Mouse (Mus musculus): Measurements from ENCODE around the gene Olfr331. TPM values are rescaled to one million over a fixed set of nuclear protein-coding genes. Genes with fewer than 3 reads are reported as not detected.

The Olfr331 gene
- total and polyA plus RNA-seq, 3 experiments, result not detected

- H3K79me2 ChIP-seq (replicated peaks; ENCODE audit: control insufficient read depth, extremely low read depth, insufficient read depth, poor library complexity, severe bottlenecking), result no peaks in the 10 kb centered on the region
- no peak overlapping the region for H3K4me3 ChIP-seq (replicated peaks in 1 of 3; ENCODE audit: low read depth in 2 of 3, low read length in 2 of 3, poor library complexity in 1 of 3)
- in situ Hi-C loops (cut with MboI; ENCODE audit: low pct_ligation_motif_present, low pct_unique_long_range_greater_than_20kb, low sequenced_read_pairs) (no loop called here), dilution Hi-C loops (cut with MboI; ENCODE audit: extremely low pct_ligation_motif_present, extremely low pct_unique_long_range_greater_than_20kb, low sequenced_read_pairs) (no loop called here)
- H3K27ac ChIP-seq (ENCODE audit: insufficient read depth, low read depth), result no peak overlapping the region
- no peak overlapping the region for H3K4me2 ChIP-seq (ENCODE audit: insufficient read depth, low read depth, poor library complexity, severe bottlenecking)
- no peaks in the 10 kb centered on the region for H3K36me3 ChIP-seq (replicated peaks in 1 of 2; ENCODE audit: control insufficient read depth in 1 of 2, insufficient read depth in 1 of 2, low read length in 1 of 2)
- TF ChIP-seq GABPA (IDR thresholded peaks at IDR 0.05; ENCODE audit: insufficient replicate concordance, low read depth, low read length) (no peak), KAT2A (IDR thresholded peaks at IDR 0.05; ENCODE audit: insufficient replicate concordance, low read length) (no peak)
- no peak for DNase-seq (ENCODE audit: extremely low read depth)
- peaks cover 9% of the 10 kb centered on the region for H3K9me3 ChIP-seq (replicated peaks; ENCODE audit: low read length)
- no peak overlapping the region for H3K9ac ChIP-seq (ENCODE audit: insufficient read depth, low read depth)
- peaks cover 68% of the 10 kb centered on the region for H3K27me3 ChIP-seq (replicated peaks)
- H3K4me1 ChIP-seq (ENCODE audit: control insufficient read depth in 1 of 2, insufficient read depth in 2 of 2), result 0 out of 4 replicates have a peak, but pooled peaks cover 0 to 4% of the 10 kb centered on the region in 2 experiments
These were observed 48.8 kb downstream of the Olfr331 start for GRCm38 (mm10) chr11:58453592-58453991.

- Histone ChIP-seq H3K9ac (ENCODE audit: insufficient read depth, low read depth) (no peak within 1 kb of the TSS), H3K4me1 (ENCODE audit: control insufficient read depth in 1 of 2, insufficient read depth in 2 of 2) (0 out of 4 replicates have a peak, but pooled peaks cover 0 to 4% of the 10 kb centered on the region in 2 experiments), H3K36me3 (replicated peaks in 1 of 2; ENCODE audit: control insufficient read depth in 1 of 2, insufficient read depth in 1 of 2, low read length in 1 of 2) (no peaks in the 10 kb centered on the region), H3K9me3 (replicated peaks; ENCODE audit: low read length) (peaks cover 12% of the 10 kb centered on the region), H3K4me2 (ENCODE audit: insufficient read depth, low read depth, poor library complexity, severe bottlenecking) (no peak within 1 kb of the TSS), H3K27ac (ENCODE audit: insufficient read depth, low read depth) (no peak within 1 kb of the TSS), H3K4me3 (replicated peaks in 1 of 3; ENCODE audit: low read depth in 2 of 3, low read length in 2 of 3, poor library complexity in 1 of 3) (no peak within 1 kb of the TSS), H3K27me3 (replicated peaks) (peaks cover 67% of the 10 kb centered on the region), H3K79me2 (replicated peaks; ENCODE audit: control insufficient read depth, extremely low read depth, insufficient read depth, poor library complexity, severe bottlenecking) (no peaks in the 10 kb centered on the region)
- in situ Hi-C loops (cut with MboI; ENCODE audit: low pct_ligation_motif_present, low pct_unique_long_range_greater_than_20kb, low sequenced_read_pairs), result no loop called here
- dilution Hi-C loops (cut with MboI; ENCODE audit: extremely low pct_ligation_motif_present, extremely low pct_unique_long_range_greater_than_20kb, low sequenced_read_pairs), result no loop called here
- TF ChIP-seq E2F4 (IDR thresholded peaks at IDR 0.05; ENCODE audit: insufficient replicate concordance, low read depth, low read length), result no peak
- no peak for TF ChIP-seq ZMIZ1 (IDR thresholded peaks at IDR 0.05; ENCODE audit: low read depth, low read length)
- TF ChIP-seq RAD21 (IDR thresholded peaks at IDR 0.05; ENCODE audit: low read depth, low read length), result no peak
- TF ChIP-seq MEF2A (IDR thresholded peaks at IDR 0.05; ENCODE audit: borderline replicate concordance, low read depth, low read length), result no peak
- no peak for TF ChIP-seq GABPA (IDR thresholded peaks at IDR 0.05; ENCODE audit: insufficient replicate concordance, low read depth, low read length)
- TF ChIP-seq UBTF (IDR thresholded peaks at IDR 0.05; ENCODE audit: low read depth, low read length), result no peak
- TF ChIP-seq SIN3A (IDR thresholded peaks at IDR 0.05; ENCODE audit: low read length), result no peak
- no peak for TF ChIP-seq NRF1 (IDR thresholded peaks at IDR 0.05; ENCODE audit: low read depth, low read length)
- no peak for DNase-seq (ENCODE audit: extremely low read depth)
These were observed 49.6 kb downstream of the Olfr331 start, which contains the start of gene Lypd9 for GRCm38 (mm10) chr11:58452759-58453158. Gene Lypd9 (minus strand): TSS chr11:58452923.

Other genes starting within 250 kb of the Olfr331 start
Only the 20 nearest of the 24 such genes appear.
- gene Zfp692, start 195.5 kb downstream of the Olfr331 start, total RNA-seq (2012; rRNA removed), result 14.7 and 18.7 TPM in 2 replicates
- 13.1 and 14.2 TPM in 2 replicates for gene Zfp692, start 195.5 kb downstream of the Olfr331 start, total RNA-seq (2014; rRNA removed)
- 17.6 and 17.7 TPM in 2 replicates for gene Zfp692, start 195.5 kb downstream of the Olfr331 start, polyA plus RNA-seq (2012; ENCODE audit: insufficient read length, low read depth)
- gene Zfp672, start 172.2 kb downstream of the Olfr331 start, total RNA-seq (2012; rRNA removed), result 34.9 and 43.7 TPM in 2 replicates
- gene Zfp672, start 172.2 kb downstream of the Olfr331 start, total RNA-seq (2014; rRNA removed), result 38.8 and 40.5 TPM in 2 replicates
- gene Zfp672, start 172.2 kb downstream of the Olfr331 start, polyA plus RNA-seq (2012; ENCODE audit: insufficient read length, low read depth), result 27.4 and 31.2 TPM in 2 replicates
- 26.1 and 27.7 TPM in 2 replicates for gene Sh3bp5l, start 171.8 kb downstream of the Olfr331 start, total RNA-seq (2012; rRNA removed)
- gene Sh3bp5l, start 171.8 kb downstream of the Olfr331 start, total RNA-seq (2014; rRNA removed), result 18.1 and 18.6 TPM in 2 replicates
- gene Sh3bp5l, start 171.8 kb downstream of the Olfr331 start, polyA plus RNA-seq (2012; ENCODE audit: insufficient read length, low read depth), result 22.2 and 22.8 TPM in 2 replicates
- not detected in 2 replicates for gene Lypd8, start 123.5 kb downstream of the Olfr331 start, total RNA-seq (2012; rRNA removed)
- not detected in 2 replicates for gene Lypd8, start 123.5 kb downstream of the Olfr331 start, total RNA-seq (2014; rRNA removed)
- not detected in 2 replicates for gene Lypd8, start 123.5 kb downstream of the Olfr331 start, polyA plus RNA-seq (2012; ENCODE audit: insufficient read length, low read depth)
- gene 1810065E05Rik, start 81.5 kb downstream of the Olfr331 start, total RNA-seq (2012; rRNA removed), result not detected in 2 replicates
- not detected in 2 replicates for gene 1810065E05Rik, start 81.5 kb downstream of the Olfr331 start, total RNA-seq (2014; rRNA removed)
- gene 1810065E05Rik, start 81.5 kb downstream of the Olfr331 start, polyA plus RNA-seq (2012; ENCODE audit: insufficient read length, low read depth), result not detected in 2 replicates
- not detected in 2 replicates for gene Gm12253, start 70.0 kb downstream of the Olfr331 start, total RNA-seq (2012; rRNA removed)
- gene Gm12253, start 70.0 kb downstream of the Olfr331 start, total RNA-seq (2014; rRNA removed), result not detected in 2 replicates
- not detected in 2 replicates for gene Gm12253, start 70.0 kb downstream of the Olfr331 start, polyA plus RNA-seq (2012; ENCODE audit: insufficient read length, low read depth)
- gene Lypd9, start 49.6 kb downstream of the Olfr331 start, total RNA-seq (2012; rRNA removed), result not detected in 2 replicates
- not detected in 2 replicates for gene Lypd9, start 49.6 kb downstream of the Olfr331 start, total RNA-seq (2014; rRNA removed)
- gene Lypd9, start 49.6 kb downstream of the Olfr331 start, polyA plus RNA-seq (2012; ENCODE audit: insufficient read length, low read depth), result not detected in 2 replicates
- not detected in 2 replicates for gene Olfr30, start 40.3 kb downstream of the Olfr331 start, total RNA-seq (2012; rRNA removed)
- gene Olfr30, start 40.3 kb downstream of the Olfr331 start, total RNA-seq (2014; rRNA removed), result not detected in 2 replicates
- not detected in 2 replicates for gene Olfr30, start 40.3 kb downstream of the Olfr331 start, polyA plus RNA-seq (2012; ENCODE audit: insufficient read length, low read depth)
- not detected in 2 replicates for gene Olfr332, start 10.0 kb downstream of the Olfr331 start, total RNA-seq (2012; rRNA removed)
- not detected in 2 replicates for gene Olfr332, start 10.0 kb downstream of the Olfr331 start, total RNA-seq (2014; rRNA removed)
- not detected in 2 replicates for gene Olfr332, start 10.0 kb downstream of the Olfr331 start, polyA plus RNA-seq (2012; ENCODE audit: insufficient read length, low read depth)
- gene Olfr330, start 32.3 kb upstream of the Olfr331 start, total RNA-seq (2012; rRNA removed), result not detected in 2 replicates
- not detected in 2 replicates for gene Olfr330, start 32.3 kb upstream of the Olfr331 start, total RNA-seq (2014; rRNA removed)
- not detected in 2 replicates for gene Olfr330, start 32.3 kb upstream of the Olfr331 start, polyA plus RNA-seq (2012; ENCODE audit: insufficient read length, low read depth)
- not detected in 2 replicates for gene Olfr329-ps, start 43.9 kb upstream of the Olfr331 start, total RNA-seq (2012; rRNA removed)
- not detected in 2 replicates for gene Olfr329-ps, start 43.9 kb upstream of the Olfr331 start, total RNA-seq (2014; rRNA removed)
- gene Olfr329-ps, start 43.9 kb upstream of the Olfr331 start, polyA plus RNA-seq (2012; ENCODE audit: insufficient read length, low read depth), result not detected in 2 replicates
- not detected in 2 replicates for gene Olfr328, start 53.1 kb upstream of the Olfr331 start, total RNA-seq (2012; rRNA removed)
- not detected in 2 replicates for gene Olfr328, start 53.1 kb upstream of the Olfr331 start, total RNA-seq (2014; rRNA removed)
- not detected in 2 replicates for gene Olfr328, start 53.1 kb upstream of the Olfr331 start, polyA plus RNA-seq (2012; ENCODE audit: insufficient read length, low read depth)
- not detected in 2 replicates for gene Olfr224, start 68.0 kb upstream of the Olfr331 start, total RNA-seq (2012; rRNA removed)
- gene Olfr224, start 68.0 kb upstream of the Olfr331 start, total RNA-seq (2014; rRNA removed), result not detected in 2 replicates
- not detected in 2 replicates for gene Olfr224, start 68.0 kb upstream of the Olfr331 start, polyA plus RNA-seq (2012; ENCODE audit: insufficient read length, low read depth)
- not detected in 2 replicates for gene Olfr325, start 75.2 kb upstream of the Olfr331 start, total RNA-seq (2012; rRNA removed)
- not detected in 2 replicates for gene Olfr325, start 75.2 kb upstream of the Olfr331 start, total RNA-seq (2014; rRNA removed)
- gene Olfr325, start 75.2 kb upstream of the Olfr331 start, polyA plus RNA-seq (2012; ENCODE audit: insufficient read length, low read depth), result not detected in 2 replicates
- not detected in 2 replicates for gene Olfr324, start 92.5 kb upstream of the Olfr331 start, total RNA-seq (2012; rRNA removed)
- gene Olfr324, start 92.5 kb upstream of the Olfr331 start, total RNA-seq (2014; rRNA removed), result not detected in 2 replicates
- gene Olfr324, start 92.5 kb upstream of the Olfr331 start, polyA plus RNA-seq (2012; ENCODE audit: insufficient read length, low read depth), result not detected in 2 replicates
- not detected in 2 replicates for gene 2210407C18Rik, start 113.5 kb upstream of the Olfr331 start, total RNA-seq (2012; rRNA removed)
- gene 2210407C18Rik, start 113.5 kb upstream of the Olfr331 start, total RNA-seq (2014; rRNA removed), result not detected in 2 replicates
- gene 2210407C18Rik, start 113.5 kb upstream of the Olfr331 start, polyA plus RNA-seq (2012; ENCODE audit: insufficient read length, low read depth), result not detected in 2 replicates
- gene Olfr323, start 127.9 kb upstream of the Olfr331 start, total RNA-seq (2012; rRNA removed), result not detected in 2 replicates
- not detected in 2 replicates for gene Olfr323, start 127.9 kb upstream of the Olfr331 start, total RNA-seq (2014; rRNA removed)
- not detected in 2 replicates for gene Olfr323, start 127.9 kb upstream of the Olfr331 start, polyA plus RNA-seq (2012; ENCODE audit: insufficient read length, low read depth)
- gene Trim58, start 137.9 kb upstream of the Olfr331 start, total RNA-seq (2012; rRNA removed), result not detected in 2 replicates
- gene Trim58, start 137.9 kb upstream of the Olfr331 start, total RNA-seq (2014; rRNA removed), result not detected in 2 replicates
- gene Trim58, start 137.9 kb upstream of the Olfr331 start, polyA plus RNA-seq (2012; ENCODE audit: insufficient read length, low read depth), result not detected in 2 replicates
- gene Olfr322, start 156.2 kb upstream of the Olfr331 start, total RNA-seq (2012; rRNA removed), result not detected in 2 replicates
- not detected in 2 replicates for gene Olfr322, start 156.2 kb upstream of the Olfr331 start, total RNA-seq (2014; rRNA removed)
- gene Olfr322, start 156.2 kb upstream of the Olfr331 start, polyA plus RNA-seq (2012; ENCODE audit: insufficient read length, low read depth), result not detected in 2 replicates
- gene Olfr320, start 178.5 kb upstream of the Olfr331 start, total RNA-seq (2012; rRNA removed), result not detected in 2 replicates
- not detected in 2 replicates for gene Olfr320, start 178.5 kb upstream of the Olfr331 start, total RNA-seq (2014; rRNA removed)
- gene Olfr320, start 178.5 kb upstream of the Olfr331 start, polyA plus RNA-seq (2012; ENCODE audit: insufficient read length, low read depth), result not detected in 2 replicates

All from CH12.LX (cell line).